Mouse (Mus musculus) erythroblast, adult 5-6 weeks (primary cell): ENCODE data around the gene Ncf1. TPM values are rescaled to one million over a fixed set of nuclear protein-coding genes. Genes with fewer than 3 reads are reported as not detected.

ENCODE experiments used
- ATAC-seq: replicated peaks from 2 replicates; pipeline ENCODE4 v1.8.0; 2016; ENCODE audit warnings: moderate number of reproducible peaks, mild to moderate bottlenecking, moderate TSS enrichment, inconsistent platforms; ENCODE audit not compliant: poor library complexity, low FRiP score, severe bottlenecking
- total RNA-seq, 2 experiments: library from RNA; stranded (forward) in 1 of 2; stranded (reverse) in 1 of 2; fragments of 150-400 nt in 1 of 2; fragments of 200-764, 138-1000 nt in 1 of 2; gene quantifications; 2 replicates each; pipeline versions ENCODE4 v1.2.3 to v1.2.4; 2015 to 2017; ENCODE audit warnings: low replicate concordance in 2 of 2

Gene Ncf1
- total RNA-seq (2015; ENCODE audit: low replicate concordance) (101 and 103 TPM in 2 replicates), total RNA-seq (2017; ENCODE audit: low replicate concordance) (91.7 and 92.6 TPM in 2 replicates)

GRCm38 (mm10) chr5:134229391-134229790 is at the start of gene Ncf1:
Ncf1 (minus strand) TSS chr5:134229625.
- ATAC-seq: no peak

GRCm38 (mm10) chr5:134277109-134277508 is 47.7 kb upstream of the Ncf1 start:
- ATAC-seq: no peak

GRCm38 (mm10) chr5:134275556-134275955 is 46.1 kb upstream of the Ncf1 start:
- no peak for ATAC-seq

GRCm38 (mm10) chr5:134275021-134275420 is 45.6 kb upstream of the Ncf1 start:
- no peak for ATAC-seq

- no peak for ATAC-seq
These were observed 44.3 kb upstream of the Ncf1 start for GRCm38 (mm10) chr5:134273761-134274160.

GRCm38 (mm10) chr5:134272761-134273160 is 43.3 kb upstream of the Ncf1 start:
- no peak for ATAC-seq

- ATAC-seq: no peak
These were observed 42.0 kb upstream of the Ncf1 start for GRCm38 (mm10) chr5:134271421-134271820.

GRCm38 (mm10) chr5:134270566-134270965 is 41.1 kb upstream of the Ncf1 start:
- no peak for ATAC-seq

- no peak for ATAC-seq
These were observed 40.3 kb upstream of the Ncf1 start for GRCm38 (mm10) chr5:134269751-134270150.

- ATAC-seq: no peak
These were observed 39.3 kb upstream of the Ncf1 start for GRCm38 (mm10) chr5:134268751-134269150.

- ATAC-seq: no peak
These were observed 37.0 kb upstream of the Ncf1 start for GRCm38 (mm10) chr5:134266404-134266803.

- ATAC-seq: no peak
These were observed 36.5 kb upstream of the Ncf1 start for GRCm38 (mm10) chr5:134265890-134266289.

- ATAC-seq: no peak
These were observed 30.7 kb upstream of the Ncf1 start for GRCm38 (mm10) chr5:134260001-134260636.

GRCm38 (mm10) chr5:134258934-134259333 is 29.5 kb upstream of the Ncf1 start:
- no peak for ATAC-seq

- ATAC-seq: no peak
These were observed 29.0 kb upstream of the Ncf1 start for GRCm38 (mm10) chr5:134258395-134258794.

- no peak for ATAC-seq
These were observed 28.1 kb upstream of the Ncf1 start for GRCm38 (mm10) chr5:134257349-134258031.

GRCm38 (mm10) chr5:134255294-134255693 is 25.9 kb upstream of the Ncf1 start:
- no peak for ATAC-seq

- no peak for ATAC-seq
These were observed 24.4 kb upstream of the Ncf1 start for GRCm38 (mm10) chr5:134253806-134254205.

GRCm38 (mm10) chr5:134251083-134251482 is 21.7 kb upstream of the Ncf1 start:
- no peak for ATAC-seq

GRCm38 (mm10) chr5:134250601-134251000 is 21.2 kb upstream of the Ncf1 start:
- no peak for ATAC-seq

- ATAC-seq: no peak
These were observed 19.8 kb upstream of the Ncf1 start for GRCm38 (mm10) chr5:134249245-134249649.
